Mouse (Mus musculus) cerebellum, postnatal 25 days (tissue): ENCODE results near the gene Pmp22.

Experiments
- DNase-seq, 2 experiments: peaks; one replicate each; pipeline ENCODE4 v3.0.0; 2021; ENCODE audit warnings: mixed read lengths in 2 of 2

The Pmp22 gene

DNA sequence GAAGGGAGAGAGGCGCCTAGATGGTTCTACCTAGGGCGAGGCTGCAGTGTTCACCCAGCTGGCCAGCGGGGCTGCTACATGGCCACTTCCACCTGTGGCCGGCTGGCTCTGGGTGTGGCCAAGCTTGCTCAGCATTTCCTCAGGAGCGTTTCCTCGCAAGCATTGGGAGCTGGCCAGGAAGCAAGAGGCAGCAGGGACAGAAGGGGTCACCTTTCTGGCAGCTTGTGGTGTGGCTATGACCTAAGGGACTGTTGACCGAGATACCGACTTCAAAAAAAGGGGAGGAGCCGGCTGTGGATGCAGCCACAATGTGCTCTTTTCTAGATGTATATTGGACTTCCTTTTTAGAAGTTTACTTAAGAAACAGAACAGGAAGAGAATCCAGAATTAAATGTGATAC, 593 bp downstream of the Pmp22 start:
- DNase-seq, result peak in 1 of 2 experiments; percentile 15

DNA sequence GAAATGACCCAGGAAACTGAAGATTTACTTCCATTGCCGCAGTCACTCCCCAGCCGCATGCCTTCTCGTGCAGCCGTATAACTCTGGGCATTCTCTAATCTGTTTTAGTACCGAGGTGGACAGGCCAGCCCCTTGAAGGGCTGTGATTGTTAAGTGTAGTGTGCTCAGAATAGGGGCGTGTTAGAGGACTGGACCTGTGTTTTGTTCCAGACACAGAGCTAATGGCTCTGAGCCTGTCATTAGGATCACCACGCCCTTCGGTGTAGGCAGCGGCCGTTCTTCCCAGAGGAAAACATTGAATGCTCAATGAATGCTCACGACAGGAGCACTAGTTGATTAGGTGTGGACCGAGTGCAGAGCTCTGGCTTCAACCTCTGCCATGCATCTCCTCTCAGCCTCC, 1.1 kb downstream of the Pmp22 start:
- DNase-seq, result no peak

DNA sequence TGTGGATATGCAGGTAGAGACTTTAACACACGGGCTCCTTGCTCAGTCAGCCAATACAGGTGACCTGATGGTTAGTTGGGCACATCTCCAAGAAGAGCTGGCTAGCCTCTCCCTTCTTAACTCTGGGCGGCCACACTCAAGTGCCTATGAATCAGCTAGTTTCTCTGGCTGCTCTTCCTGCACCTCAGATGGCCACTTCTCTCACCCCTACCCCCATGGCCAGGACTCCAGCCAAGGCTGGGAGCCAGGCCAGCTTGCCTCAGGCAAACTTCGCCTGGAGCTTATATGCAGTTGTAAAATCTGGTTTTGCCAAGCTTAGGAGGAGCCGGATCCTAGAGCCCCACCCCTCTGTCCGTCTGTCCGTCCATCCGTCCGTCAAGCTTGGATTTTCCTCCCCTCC, 1.7 kb downstream of the Pmp22 start:
- peak; percentile 79 to 88 for DNase-seq

DNA sequence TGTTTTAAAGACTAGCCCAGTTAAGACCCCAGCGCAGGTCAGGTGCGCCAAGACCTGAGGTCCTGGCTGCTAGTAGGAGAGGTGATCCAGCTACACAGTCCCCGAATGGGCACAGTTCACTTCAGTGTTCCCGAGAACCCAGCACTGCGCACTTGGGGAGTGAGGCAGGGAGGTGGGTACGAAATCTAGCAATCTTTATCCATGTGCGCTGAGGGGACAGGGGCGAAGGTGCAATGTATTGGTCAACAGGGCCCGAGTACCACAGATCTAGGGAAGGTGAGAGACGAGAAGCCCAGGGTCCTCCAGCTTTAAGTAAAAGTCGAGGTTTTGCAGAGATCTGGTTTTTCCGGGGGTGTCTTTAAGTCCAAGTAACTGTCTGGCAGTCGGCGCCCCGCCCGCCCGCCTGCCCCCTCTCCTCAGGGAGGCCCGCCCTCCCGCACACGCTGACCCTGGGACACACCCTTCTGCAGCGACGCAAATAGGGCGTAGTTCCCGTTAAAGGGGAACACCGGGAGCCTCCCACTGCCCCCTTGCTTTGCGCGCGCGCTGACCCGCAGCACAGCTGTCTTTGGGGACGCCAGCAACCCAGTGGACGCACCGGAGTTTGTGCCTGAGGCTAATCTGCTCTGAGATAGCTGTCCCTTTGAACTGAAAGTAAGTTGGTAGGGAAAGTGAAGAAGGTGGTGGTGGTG, 2.4 kb downstream of the Pmp22 start:
- peak in 1 of 2 experiments; percentile 27 for DNase-seq

DNA sequence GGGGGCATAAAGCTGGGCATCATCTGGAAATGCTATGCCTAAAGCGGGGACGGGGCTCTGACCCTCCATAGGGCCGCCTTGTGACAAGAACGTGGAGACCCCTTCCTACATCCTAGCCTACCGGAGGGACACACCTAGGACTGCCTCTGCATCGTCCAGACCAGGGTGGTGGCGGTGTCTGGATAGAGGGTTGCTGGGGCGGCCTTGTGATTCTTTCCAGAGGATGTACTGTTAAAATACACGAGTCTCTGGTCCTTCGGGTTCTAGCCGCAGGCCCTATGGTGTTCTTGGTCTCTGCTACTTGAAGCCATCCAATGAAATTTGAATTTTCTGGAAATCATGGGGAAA, 2.9 kb downstream of the Pmp22 start:
- DNase-seq, result no peak

DNA sequence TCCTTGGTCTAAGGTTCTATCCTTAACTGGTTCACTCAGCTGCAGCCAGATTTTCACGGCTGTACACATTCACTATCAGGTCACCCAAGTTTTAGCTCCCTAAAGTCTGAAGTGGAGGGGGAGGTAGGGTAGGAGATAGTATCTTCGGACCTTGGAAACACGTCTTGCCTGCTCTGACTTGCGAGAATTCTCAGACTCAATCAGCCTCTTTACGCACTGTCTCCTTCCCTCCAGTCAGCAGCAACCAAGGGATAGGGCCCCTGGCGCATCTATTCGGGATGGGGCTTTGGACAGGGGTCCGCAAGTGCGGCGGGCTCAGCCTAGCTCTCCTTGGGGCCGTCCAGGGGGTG, 3.3 kb downstream of the Pmp22 start:
- DNase-seq, result no peak

DNA sequence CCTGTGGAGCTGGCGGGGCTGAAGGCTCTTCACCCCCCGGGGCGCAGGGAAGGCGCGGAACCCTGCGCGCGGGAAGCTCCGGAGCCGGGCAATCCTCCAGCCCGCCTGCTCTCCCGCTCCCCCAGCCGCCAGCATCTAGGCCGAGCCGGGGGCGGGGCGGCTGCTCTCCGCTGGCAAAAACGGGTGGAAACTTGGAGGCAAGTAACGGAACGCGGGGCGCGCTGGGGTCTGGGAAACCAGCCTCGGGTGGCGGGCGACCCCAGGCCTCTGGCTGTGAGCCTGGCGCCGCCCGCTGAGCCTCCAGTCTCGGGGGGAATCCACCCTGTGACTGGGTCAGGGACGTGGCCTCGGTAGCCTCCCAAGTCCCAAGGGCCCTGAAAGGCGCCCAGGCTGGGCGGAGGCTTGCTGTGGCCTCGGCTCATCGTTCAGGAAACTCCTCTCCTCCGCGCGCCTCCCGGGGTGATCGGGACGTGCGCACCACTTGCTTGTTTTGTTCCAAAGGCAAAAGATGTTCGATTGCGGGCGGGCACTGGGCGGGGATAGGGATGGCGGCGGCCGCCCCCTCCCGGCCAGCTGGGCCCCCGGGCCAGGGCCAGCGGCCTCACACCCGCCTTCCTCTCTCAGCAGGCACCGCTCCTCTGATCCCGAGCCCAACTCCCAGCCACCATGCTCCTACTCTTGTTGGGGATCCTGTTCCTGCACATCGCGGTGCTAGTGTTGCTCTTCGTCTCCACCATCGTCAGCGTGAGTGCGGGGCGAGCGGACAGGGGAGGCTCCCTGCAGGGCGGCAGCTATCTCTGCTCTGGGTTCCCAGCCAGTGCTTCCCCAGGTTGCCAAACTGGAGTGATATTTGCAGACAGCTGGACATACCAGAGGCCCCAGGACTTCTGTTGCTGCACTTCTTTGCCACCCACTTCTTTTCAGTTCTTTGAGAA, 4.0 kb downstream of the Pmp22 start:
- peak; percentile 57 to 73 for DNase-seq

DNA sequence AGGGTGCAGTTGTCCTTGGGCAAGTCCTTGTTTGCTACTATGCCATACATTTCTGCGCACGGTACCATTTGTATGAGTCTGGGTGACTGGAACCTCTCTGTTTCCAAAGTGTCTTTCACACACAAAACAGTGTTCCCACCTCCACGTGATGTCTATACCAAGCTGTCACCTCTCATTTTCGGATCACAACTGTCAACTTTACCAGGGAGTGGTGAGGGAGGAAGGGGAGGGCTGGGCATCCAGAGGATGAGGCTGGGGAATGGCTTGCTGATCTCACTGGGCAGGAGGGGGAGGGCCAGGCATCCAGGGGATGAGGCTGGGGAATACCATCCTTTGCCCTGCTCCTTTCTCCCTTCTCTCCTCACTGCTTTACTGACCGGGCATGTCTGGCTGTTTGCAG, 5.2 kb downstream of the Pmp22 start:
- no peak for DNase-seq

DNA sequence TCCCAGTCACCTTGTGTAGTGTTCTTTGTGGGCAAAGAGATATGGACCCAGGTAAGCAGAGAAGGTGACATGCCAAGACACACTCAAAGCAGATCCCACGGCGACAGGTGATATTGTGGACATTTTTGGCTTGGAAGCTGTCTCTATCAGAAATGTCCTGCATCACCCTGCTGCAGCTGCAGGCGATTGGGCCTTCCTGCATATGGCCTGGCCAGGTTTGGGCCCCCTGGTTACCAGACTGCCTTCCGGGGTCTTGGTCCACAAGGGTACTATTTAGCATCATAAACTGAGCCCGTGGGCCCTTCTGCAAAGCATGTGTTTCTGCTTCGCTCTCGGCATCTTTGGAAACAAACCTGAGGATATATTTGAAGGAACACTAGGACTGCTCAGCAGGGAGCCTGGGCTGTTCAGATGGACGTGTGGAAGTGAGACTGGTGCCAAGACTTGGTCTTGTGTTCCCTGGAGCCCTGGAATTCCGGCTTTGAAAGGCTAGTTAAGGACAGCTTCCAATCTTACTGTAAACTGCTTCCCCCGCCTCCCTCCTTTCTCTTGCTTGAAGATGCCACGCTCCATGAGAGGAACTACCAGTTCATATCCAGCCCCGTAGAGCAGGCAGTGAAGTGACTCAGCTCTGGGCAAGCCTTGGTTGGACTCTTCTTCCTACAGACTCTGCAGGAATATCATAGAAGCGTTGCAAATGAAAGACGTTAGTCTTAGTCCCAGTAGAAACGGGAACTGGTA, 6.1 kb downstream of the Pmp22 start:
- DNase-seq, result peak; percentile 15 to 27

DNA sequence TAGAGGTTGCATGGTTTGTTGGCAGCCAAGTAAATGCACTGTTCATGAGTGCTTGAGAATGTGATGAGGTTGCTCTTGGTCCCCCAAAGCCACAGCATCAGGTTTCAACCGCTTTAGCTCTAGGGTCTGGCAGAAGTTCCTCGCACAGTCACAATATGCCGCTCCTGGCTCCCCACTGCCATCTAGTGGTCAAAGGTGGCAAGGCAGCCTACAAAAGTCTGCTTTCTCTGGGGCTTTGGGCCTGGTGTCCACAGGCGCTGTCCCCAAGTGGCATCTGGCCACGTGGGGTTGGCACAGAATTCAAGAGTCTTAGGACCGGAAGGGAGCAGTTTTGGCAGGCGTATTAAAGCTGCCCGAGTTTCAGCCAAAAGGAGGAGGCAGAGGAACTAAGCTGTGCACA, 6.8 kb downstream of the Pmp22 start:
- DNase-seq, result peak; percentile 93 to 95

DNA sequence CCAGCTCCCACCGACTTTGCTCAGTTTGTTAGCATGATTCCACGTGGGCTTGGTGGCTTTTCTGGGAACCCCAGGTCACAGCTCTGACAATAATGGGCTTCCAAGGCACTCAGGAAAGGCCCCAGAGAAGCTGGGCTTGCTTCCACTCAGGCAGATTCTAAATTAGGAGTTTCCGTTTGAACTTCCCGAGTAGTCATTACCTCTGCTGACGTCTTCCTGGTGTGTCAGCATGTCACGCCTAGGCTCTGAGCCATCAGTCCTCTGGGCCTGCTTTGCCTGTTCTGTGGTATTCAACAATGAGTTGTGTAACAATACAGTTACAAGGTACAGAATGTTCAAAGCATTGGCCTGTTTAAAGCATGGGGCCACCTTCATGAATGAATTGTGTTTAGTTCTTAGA, 7.4 kb downstream of the Pmp22 start:
- no peak for DNase-seq

DNA sequence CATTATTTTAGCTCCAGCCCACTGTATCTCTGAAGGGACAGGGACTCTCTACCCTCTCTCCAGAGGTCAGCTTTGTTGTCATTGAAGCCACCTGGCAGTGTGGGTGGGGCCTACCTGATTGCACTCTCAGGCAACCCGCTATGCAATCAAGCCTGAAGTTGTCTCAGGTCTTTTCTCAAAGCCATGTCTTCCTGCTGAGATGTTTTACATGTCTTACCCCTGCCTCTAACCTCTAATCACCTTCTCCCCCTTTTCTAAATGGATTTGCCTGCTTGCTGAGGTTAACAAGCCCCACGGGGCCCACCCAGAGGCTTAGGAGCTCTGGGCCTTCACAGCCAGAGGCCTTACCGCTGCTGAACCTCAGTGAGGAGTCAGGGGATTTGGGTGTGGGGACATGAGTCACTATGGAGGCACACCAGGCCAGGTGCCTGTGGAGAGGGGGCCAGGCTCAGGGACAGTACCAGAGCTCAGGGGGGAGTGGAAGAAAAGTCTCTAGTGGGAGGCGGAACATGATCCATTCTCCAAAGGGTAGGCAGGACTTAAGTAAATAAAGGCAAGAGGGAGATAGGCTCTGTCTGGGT, 8.1 kb downstream of the Pmp22 start:
- DNase-seq, result no peak

DNA sequence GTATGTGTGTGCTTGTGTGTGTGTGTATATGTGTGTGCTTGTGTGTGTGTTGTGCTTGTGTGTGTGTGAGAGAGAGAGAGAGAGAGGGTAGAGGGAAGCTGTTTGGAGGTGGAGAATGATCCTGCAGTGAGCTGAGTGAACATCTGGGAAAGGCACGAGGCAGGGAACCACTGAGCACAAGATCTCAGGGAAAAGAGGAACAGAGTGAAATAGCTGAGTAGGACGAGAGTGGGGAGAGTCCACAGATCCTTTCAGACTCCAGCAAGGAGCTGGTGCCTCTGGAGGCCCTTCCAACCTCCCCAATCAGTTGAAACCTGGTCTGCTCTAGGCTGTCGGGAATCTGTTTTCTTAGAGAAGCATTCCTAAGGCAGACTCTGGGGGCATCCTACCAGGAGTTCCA, 10.0 kb downstream of the Pmp22 start:
- DNase-seq, result no peak

DNA sequence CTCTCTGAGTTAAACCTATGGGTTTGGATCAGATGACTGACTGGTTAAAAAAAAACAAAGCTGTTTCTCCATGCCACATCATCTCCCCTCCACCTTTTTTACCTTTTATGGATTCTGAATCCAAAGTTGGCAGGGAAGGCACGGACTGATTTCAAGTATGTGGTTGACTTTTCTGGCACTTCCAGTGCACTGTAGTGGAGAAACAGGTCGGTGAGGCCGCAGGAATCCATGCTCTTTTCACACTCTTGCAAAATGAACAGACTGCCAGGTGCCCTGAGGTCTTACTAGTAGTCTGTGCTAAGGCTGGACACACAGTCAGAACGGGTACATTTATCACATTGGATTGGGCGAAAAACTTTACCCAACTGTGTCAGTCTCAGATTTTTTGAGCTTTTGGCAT, 13.5 kb downstream of the Pmp22 start:
- DNase-seq, result no peak

DNA sequence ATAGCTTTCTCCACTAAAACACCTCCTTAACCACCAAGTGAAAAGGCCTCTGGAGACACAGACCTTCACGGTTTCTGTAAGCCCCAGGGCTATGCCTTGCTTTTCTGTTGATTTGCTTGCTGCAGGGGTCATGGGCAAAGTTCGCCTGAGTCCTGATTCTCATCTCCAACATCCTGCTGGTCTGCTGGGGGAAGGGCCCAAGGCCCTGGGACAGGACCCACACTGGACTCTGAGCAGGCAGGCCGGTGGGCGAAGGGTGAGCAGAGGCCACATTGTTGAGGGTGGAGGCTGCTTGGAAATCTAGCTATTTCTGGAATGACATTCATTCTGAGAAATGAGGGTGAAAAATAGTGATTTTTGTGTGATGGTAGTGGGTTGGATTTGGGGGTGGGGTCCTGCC, 14.0 kb downstream of the Pmp22 start:
- DNase-seq, result no peak

DNA sequence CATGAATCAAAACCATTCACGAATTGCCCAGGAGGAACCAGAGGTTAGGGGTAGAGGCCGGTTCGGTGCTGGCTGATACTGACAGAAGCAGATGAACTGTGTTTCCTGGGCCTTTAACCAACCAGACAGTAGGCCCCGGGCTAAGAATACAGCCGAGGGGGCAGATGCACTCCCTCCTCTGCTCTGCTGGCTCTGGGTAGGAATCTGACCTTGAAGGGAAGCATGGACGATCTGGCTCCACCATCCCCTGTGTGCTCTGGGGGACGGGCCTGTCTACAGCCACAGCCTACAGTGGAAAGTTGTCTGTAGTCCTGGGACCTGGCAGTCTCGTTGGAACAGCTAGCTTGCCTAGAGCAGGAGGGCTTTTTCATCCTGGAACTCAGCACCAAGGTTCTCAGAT, 14.7 kb downstream of the Pmp22 start:
- DNase-seq, result no peak

DNA sequence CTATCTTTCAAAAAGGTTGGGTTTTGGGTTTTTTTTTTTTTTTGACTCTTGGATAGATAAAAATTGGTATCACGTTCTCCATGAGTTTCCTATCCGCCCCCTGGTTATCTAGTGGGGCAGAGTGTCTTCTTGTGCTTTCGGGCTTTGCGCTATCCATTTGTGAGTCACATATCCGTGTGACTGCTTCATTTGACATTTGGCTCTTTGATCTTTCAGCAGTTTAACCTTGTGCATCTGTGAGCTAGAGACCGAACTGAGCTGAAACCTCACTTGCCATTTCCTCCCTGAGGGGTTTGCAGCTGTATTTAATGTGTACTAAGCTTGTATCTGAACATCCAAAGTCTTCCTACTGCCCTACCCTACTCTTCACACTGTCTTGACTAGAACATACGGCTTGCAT, 17.8 kb downstream of the Pmp22 start:
- DNase-seq, result no peak

DNA sequence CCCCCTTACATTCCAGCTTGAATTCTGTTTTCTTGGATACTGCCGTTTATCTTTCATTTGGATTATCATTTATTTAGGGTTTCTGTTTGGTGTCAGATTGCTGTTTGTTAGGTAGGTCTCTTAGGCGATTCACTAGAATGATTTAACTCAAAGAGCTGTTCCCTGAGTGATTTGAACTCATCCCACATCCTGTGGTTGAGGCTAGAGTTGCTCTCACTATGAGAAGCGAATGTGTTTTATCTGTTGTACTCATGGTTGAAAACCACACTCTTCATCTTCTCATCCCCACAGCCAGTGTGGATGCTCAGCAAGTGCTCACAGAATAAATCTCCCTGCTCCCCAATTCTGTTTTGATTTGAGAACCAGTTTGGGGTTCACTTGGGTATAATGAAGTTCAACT, 19.5 kb downstream of the Pmp22 start:
- DNase-seq, result no peak

DNA sequence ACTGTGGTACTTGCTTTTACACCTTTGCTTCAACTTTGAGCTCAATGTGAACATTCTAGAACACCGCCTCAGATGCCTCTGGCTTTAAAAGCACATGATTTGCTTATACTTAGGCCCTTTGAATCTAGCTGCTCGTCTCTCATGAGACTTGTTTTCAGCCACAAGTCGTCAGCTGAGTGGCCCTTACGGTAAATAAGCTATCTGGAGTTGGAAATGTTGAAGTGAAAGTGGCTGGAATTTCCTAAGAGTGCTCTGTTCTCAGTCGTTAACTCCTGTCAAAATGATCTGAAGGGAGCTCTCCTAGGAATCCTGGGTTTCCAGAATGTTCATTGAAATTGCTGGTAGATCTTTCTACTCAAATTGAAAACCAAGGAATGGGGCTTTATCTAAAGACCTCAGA, 23.1 kb downstream of the Pmp22 start:
- no peak for DNase-seq

DNA sequence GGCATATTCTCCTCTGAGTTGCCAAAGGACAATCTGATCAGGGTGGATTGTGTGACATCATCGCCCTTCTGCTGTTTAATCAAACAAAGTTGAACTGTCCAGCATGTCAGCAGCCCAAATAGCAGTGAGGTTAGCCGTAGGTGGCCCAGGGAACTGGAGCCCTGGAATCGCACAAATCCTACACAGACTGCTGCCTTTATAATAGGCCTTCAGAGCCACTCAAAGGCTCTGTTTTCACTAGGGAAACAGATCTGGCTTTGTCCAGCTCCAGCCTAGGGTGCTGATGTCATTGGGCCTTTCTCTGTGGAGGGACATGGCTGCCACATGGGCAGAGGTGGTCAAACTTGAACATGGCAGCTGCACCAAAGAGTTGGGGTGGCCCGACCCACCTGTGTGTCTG, 28.3 kb downstream of the Pmp22 start:
- DNase-seq, result no peak

DNA sequence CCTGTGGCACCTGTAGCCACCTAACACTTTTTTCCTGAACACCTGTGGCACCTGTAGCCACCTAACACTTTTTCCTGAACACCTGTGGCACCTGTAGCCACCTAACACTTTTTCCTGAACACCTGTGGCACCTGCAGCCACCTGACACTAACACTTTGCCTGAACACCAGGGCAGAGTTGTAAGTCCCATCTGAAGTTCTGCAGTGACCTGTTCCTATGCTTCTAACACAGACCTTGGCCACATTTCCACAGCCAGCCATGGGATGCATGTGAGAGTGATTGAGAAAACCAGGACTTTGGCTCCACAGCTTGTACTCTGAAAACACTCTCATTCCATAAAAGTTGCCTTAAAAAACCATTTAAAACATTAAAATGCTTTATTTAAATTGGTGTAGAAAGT, 32.1 kb downstream of the Pmp22 start:
- DNase-seq, result no peak

DNA sequence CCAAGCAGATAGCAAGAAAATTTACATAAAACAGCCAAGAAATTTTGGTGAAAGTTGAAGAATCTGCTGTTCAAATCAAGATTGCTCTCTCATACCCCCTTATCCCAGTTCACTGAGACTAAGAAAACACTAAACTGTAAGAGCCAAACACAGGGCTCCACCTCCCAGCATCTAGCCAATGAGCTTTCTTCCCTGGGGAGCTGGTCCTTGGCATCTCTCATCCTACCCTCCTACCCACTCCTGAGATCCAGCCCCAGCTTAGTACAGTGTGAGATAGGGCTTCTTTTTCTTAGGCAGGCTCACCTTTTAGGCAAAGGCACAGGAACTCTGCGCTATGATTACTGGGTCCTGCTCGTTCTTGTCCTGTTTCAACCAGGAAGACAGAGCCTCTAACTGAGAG, 34.0 kb downstream of the Pmp22 start:
- no peak for DNase-seq

DNA sequence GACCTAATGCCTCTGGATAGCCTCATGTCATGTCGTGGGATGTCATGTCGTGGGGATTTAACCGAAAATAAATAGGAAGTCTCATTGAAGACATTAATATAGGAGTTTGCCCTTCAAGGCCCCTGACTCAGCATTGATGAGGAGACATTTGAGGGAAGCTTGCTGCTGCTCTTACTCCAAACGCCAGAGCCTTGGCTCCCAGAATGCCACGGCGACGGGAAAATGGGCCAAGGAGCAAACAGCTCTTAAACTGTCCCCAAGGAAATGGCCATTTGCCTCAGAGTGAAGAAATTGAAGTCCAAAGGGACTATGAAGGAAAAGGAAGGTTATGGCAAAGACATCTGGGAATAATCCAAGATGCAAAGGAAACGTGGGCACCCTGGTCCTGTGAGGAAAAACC, 34.8 kb downstream of the Pmp22 start:
- no peak for DNase-seq
